Mouse (Mus musculus) stomach, postnatal 0 days (tissue): Measurements from ENCODE around the gene Gskip. TPM values are rescaled to one million over a fixed set of nuclear protein-coding genes. Genes with fewer than 3 reads are reported as not detected.

Experiments used
- ATAC-seq: fragments of 200-750 bp; cut with Nextera tagmentation; 2 replicates; pipeline ENCODE4 v1.8.0; 2017; ENCODE audit not compliant: low FRiP score, low TSS enrichment
- DNase-seq: peaks from one replicate; pipeline ENCODE4 v3.0.0-alpha.2; 2016; ENCODE audit warnings: low spot score
- H3K27ac ChIP-seq: fragments of 300-500 bp; sonication (generic); replicated peaks from 2 replicates; pipeline ENCODE4 v1.5.1; 2014; ENCODE audit warnings: mild to moderate bottlenecking, control low read depth
- H3K27me3 ChIP-seq: fragments of 300-500 bp; sonication (generic); 2 replicates; pipeline ENCODE4 v1.6.1; 2014; ENCODE audit warnings: low read length; ENCODE audit not compliant: control insufficient read depth, insufficient read depth
- H3K36me3 ChIP-seq: fragments of 300-500 bp; sonication (generic); 2 replicates; pipeline ENCODE4 v1.6.1; 2014; ENCODE audit warnings: low read length, mixed read lengths; ENCODE audit not compliant: control insufficient read depth, insufficient read depth
- H3K4me1 ChIP-seq: fragments of 300-500 bp; sonication (generic); replicated peaks from 2 replicates; pipeline ENCODE4 v1.6.1; 2014; ENCODE audit warnings: antibody characterized with exemption; ENCODE audit not compliant: control insufficient read depth, insufficient read depth
- H3K4me2 ChIP-seq: fragments of 300-500 bp; sonication (generic); replicated peaks from 2 replicates; pipeline ENCODE4 v1.6.1; 2014; ENCODE audit warnings: low read depth, mild to moderate bottlenecking, control low read depth, moderate library complexity
- H3K4me3 ChIP-seq: fragments of 300-500 bp; sonication (generic); 2 replicates; pipeline ENCODE4 v1.5.1; 2014; ENCODE audit warnings: low read depth, low read length, control low read depth
- H3K9ac ChIP-seq: fragments of 300-500 bp; sonication (generic); 2 replicates; pipeline ENCODE4 v1.6.1; 2014; ENCODE audit warnings: mild to moderate bottlenecking, low read length, control low read depth, mixed read lengths
- H3K9me3 ChIP-seq: fragments of 300-500 bp; sonication (generic); 2 replicates; pipeline ENCODE4 v1.6.1; 2016; ENCODE audit warnings: low read length; ENCODE audit not compliant: control insufficient read depth
- CTCF ChIP-seq: IDR thresholded peaks from 2 replicates; pipeline ENCODE4 v1.5.1; 2016; ENCODE audit warnings: antibody characterized with exemption, low read depth, mild to moderate bottlenecking, moderate library complexity
- EP300 ChIP-seq: optimal IDR thresholded peaks from 2 replicates; pipeline ENCODE3; 2016; ENCODE audit warnings: antibody characterized with exemption
- WGBS: fragments of 180-500 bp; shearing (Covaris S2); extraction: QIAGEN DNeasy Blood & Tissue Kit; methylation state at CpG from one replicate; pipeline ENCODE4 v1.1.7; 2014; 5-methylcytosine and 5-hydroxymethylcytosine counted together
- polyA plus RNA-seq: library from polyadenylated mRNA; unstranded; fragments of >200 nt; fragmentation: Nextera tagmentation; extraction: Ambion mirVana; gene quantifications from 2 replicates; pipeline ENCODE4 v1.2.1, GENCODE M21; 2015

Gene Gskip
- polyA plus RNA-seq, 1 experiment from 2014 or later = 31.6 TPM

GRCm38 (mm10) chr12:105688546-105688945, 3.9 kb downstream of the Gskip start:
- Histone ChIP-seq H3K9ac (no peak overlapping the region), H3K4me3 (no peak overlapping the region), H3K4me1 (peaks cover under 1% of the 10 kb centered on the region; the same call in 1 of the 2 replicates), H3K27me3 (no peaks in the 10 kb centered on the region), H3K9me3 (no peaks in the 10 kb centered on the region), H3K36me3 (peaks cover 4% of the 10 kb centered on the region; the same call in 1 of the 2 replicates), H3K27ac (no peak overlapping the region), H3K4me2 (no peak overlapping the region)
- DNase-seq = no peak
- ATAC-seq = no peak
- WGBS = 77% methylated on average over 3 of the region's 4 CpGs
- no peak for TF ChIP-seq CTCF
- TF ChIP-seq EP300 = no peak

DNA sequence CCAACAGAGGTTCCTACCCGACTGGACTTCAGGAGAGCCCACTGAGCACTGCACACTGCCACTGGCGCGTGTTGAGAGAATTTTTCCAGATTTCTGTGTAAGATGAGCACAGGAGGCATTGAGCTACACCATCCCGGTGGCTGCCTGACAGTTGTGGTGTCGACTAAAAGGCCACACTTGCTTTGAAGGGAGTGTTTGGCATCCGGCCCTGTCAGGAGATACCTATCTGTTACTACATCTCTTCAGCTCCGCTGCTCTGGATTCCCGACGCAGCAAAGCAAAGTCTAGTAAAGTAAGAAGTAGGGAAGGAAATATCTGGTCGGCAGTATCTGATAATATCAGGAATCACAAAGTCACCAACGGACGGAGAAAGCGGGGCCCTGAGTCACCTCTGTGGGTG, 4.8 kb downstream of the Gskip start:
- Histone ChIP-seq H3K36me3 (peaks cover 4% of the 10 kb centered on the region; the same call in 1 of the 2 replicates), H3K9ac (no peak overlapping the region), H3K9me3 (no peaks in the 10 kb centered on the region), H3K4me1 (no peaks in the 10 kb centered on the region), H3K4me3 (no peak overlapping the region), H3K4me2 (no peak overlapping the region), H3K27ac (no peak overlapping the region), H3K27me3 (no peaks in the 10 kb centered on the region)
- ATAC-seq (no peak), DNase-seq (no peak)
- WGBS = 91% methylated on average over 13 of the region's 13 CpGs
- TF ChIP-seq CTCF (no peak), EP300 (no peak)

- DNase-seq (no peak), ATAC-seq (no peak)
- no peak overlapping the region for H3K4me2 ChIP-seq
- H3K27me3 ChIP-seq = no peaks in the 10 kb centered on the region
- no peak overlapping the region for H3K4me3 ChIP-seq
- H3K36me3 ChIP-seq = peaks cover 4% of the 10 kb centered on the region; the same call in 1 of the 2 replicates
- no peaks in the 10 kb centered on the region for H3K4me1 ChIP-seq
- H3K27ac ChIP-seq = no peak overlapping the region
- no peak overlapping the region for H3K9ac ChIP-seq
- no peak for TF ChIP-seq CTCF
- TF ChIP-seq EP300 = no peak
- no peaks in the 10 kb centered on the region for H3K9me3 ChIP-seq
- 98% methylated on average over 2 of the region's 2 CpGs for WGBS
Observed at GRCm38 (mm10) chr12:105694021-105694420, 9.4 kb downstream of the Gskip start.

DNA sequence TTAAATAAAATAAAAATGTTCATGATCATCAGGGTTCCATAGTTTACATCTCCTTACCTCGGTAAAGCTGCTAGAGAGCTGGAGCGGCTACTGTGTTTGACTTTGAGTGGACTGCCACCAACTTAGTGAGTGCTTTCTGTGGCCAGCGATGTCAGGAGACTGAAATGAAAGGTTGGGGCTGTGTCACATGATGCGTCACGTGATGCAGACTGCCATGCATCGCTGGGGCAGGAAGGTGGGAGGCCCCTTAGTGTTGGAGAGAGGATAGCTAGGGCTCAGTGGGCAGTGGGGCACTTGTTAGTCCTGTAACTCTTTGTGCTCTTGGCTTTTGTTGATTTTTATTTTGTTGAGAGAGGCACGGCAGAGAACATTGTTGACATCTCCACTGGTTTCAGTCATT, 11.2 kb downstream of the Gskip start:
- Histone ChIP-seq H3K4me2 (no peak overlapping the region), H3K9ac (no peak overlapping the region), H3K4me1 (no peaks in the 10 kb centered on the region), H3K9me3 (no peaks in the 10 kb centered on the region), H3K4me3 (no peak overlapping the region), H3K27ac (no peak overlapping the region), H3K27me3 (no peaks in the 10 kb centered on the region), H3K36me3 (0 out of 2 replicates have a peak, but pooled peaks cover 2% of the 10 kb centered on the region)
- ATAC-seq = no peak
- TF ChIP-seq EP300 = no peak
- TF ChIP-seq CTCF = no peak
- 84% methylated on average over 7 of the region's 7 CpGs for WGBS
- no peak for DNase-seq

DNA sequence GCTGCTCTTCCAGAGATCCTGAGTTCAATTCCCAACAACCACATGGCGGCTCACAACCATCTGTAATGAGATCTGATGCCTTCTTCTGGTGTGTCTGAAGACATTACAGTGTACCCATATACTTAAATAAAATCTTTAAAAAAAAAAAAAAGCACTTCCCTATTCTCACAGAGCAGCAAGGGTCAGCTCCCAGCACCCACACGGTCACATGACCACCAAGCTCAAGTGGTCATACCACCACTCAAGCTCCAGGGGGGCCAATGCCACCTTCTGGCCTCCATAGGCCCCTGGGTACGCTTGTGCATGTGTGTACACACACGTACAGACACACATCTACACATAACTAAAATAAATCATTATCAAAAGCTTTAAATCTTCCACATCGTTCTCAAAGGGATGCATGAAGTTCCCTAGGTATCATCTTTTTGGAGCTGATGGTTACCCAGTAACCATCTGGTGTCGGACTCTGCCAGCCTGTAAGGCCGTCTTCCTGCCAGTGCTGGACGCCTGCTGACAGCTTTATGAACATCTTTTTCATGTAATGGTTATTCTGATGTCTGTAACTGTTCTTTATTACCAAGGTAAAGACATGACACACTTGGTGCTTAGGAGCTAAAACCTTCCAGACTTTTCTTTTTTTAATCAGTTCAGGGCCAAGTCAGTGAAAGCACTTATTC, 12.6 kb downstream of the Gskip start:
- Histone ChIP-seq H3K9ac (no peak overlapping the region), H3K4me2 (no peak overlapping the region), H3K27ac (no peak overlapping the region), H3K27me3 (no peaks in the 10 kb centered on the region), H3K36me3 (0 out of 2 replicates have a peak, but pooled peaks cover 2% of the 10 kb centered on the region), H3K4me1 (no peaks in the 10 kb centered on the region), H3K9me3 (no peaks in the 10 kb centered on the region), H3K4me3 (no peak overlapping the region)
- DNase-seq = no peak
- 89% methylated on average over 8 of the region's 8 CpGs for WGBS
- TF ChIP-seq EP300 (no peak), CTCF (no peak)
- no peak for ATAC-seq

DNA sequence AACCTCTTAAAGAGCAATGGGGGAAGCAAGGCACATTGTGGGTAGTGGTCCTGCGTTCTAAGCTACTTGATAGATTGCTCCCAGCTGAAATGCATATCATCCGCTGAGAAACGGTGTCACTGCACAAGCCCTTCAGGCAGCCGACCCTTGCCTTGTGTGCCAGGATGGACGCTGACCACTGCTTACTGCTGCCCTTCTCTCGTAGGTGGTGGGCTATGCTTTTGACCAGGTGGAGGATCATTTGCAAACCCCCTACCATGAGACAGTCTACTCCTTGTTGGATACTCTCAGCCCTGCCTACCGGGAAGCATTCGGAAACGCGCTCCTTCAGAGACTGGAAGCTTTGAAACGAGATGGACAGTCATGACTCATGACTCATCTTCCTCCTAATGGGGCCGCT, 15.8 kb downstream of the Gskip start:
- TF ChIP-seq EP300 (no peak), CTCF (no peak)
- no peaks in the 10 kb centered on the region for H3K9me3 ChIP-seq
- no peak for ATAC-seq

More for the DNA sequence above, 15.8 kb downstream of the Gskip start:
- no peak overlapping the region for H3K4me3 ChIP-seq
- H3K27me3 ChIP-seq = no peaks in the 10 kb centered on the region
- H3K36me3 ChIP-seq = 0 out of 2 replicates have a peak, but pooled peaks cover 2% of the 10 kb centered on the region
- 92% methylated on average over 12 of the region's 12 CpGs for WGBS
- H3K4me2 ChIP-seq = no peak overlapping the region
- no peak overlapping the region for H3K9ac ChIP-seq
- no peak for DNase-seq
- no peak overlapping the region for H3K27ac ChIP-seq
- 0 out of 2 replicates have a peak, but pooled peaks cover under 1% of the 10 kb centered on the region for H3K4me1 ChIP-seq
